Mouse (Mus musculus) urinary bladder, adult 2 months (tissue): ENCODE data around the gene Rtn2. TPM values are rescaled to one million over a fixed set of nuclear protein-coding genes. Genes with fewer than 3 reads are reported as not detected.
"Not testable (repeated sequence)": the region's sequence is repeated elsewhere in the genome, so short reads cannot be mapped to it uniquely, and the experiment has no call there.

Experiments used
- DNase-seq: peaks from one replicate; pipeline ENCODE4 v3.0.0; 2022; ENCODE audit warnings: low spot score
- polyA plus RNA-seq: library from polyadenylated mRNA; depleted of rRNA; stranded (reverse); fragments of >200 nt; gene quantifications from 2 replicates; pipeline ENCODE4 v1.2.3, GENCODE M21; 2012

The Rtn2 gene
- polyA plus RNA-seq, 1 experiment, result 36.2 TPM

- no peak for DNase-seq
Measured at GRCm38 (mm10) chr7:19268993-19269681, 13.3 kb upstream of the Rtn2 start.

- DNase-seq, result no peak
Measured at GRCm38 (mm10) chr7:19269721-19270441, 12.5 kb upstream of the Rtn2 start.

- DNase-seq, result no peak
Measured at GRCm38 (mm10) chr7:19270509-19271237, 11.8 kb upstream of the Rtn2 start.

DNA sequence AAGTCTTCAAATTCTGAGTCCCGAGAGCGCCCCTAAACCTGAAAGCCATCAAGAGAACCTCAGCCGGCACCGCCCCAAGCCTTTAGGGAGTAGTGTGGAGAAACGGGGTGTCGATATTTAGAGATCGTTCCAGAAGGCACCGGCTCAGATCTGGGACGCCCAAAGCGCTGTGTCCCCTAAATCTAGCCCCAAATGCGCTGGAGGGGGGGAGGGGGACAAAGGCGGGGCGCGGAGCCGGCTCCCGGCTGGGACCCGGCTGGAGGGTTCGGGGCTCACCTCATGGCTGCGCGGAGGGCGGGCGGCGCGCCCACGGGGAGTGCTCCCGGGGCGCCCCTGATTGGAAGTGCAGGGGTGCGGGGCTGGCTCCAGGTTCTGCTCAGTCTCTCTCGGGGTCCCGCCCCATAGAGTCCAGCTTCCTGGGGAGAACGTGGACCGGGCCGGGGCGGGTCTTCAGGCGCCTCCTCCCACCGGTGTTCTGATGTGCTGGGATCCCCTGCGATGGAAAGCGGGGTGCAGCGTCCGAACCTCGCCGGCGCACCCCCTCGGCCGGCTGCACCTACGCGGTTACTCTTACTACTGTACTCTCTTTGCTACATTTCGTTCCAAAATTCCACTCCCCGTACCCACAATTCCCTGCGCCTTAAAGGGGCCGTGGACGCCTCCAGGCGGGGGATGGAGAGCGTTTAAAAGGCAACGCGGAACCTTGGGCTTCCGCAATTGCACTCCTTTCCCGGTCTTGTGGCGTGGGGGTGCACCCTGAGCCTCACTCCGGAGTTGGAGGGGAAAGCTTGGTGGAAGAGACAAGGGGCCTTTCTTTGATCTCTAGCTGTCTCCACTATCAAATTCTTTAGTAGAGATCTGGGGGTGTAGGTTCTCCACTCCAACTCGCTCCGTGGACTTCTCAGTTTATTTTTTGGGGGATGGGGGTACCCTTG lies 10.9 kb upstream of the Rtn2 start, which contains the start of gene Vasp:
Gene Vasp (minus strand): TSS at position 580 of the 935 bp plus-strand sequence.
- peak; percentile 78 for DNase-seq

- peak; percentile 68 for DNase-seq
Measured at GRCm38 (mm10) chr7:19272173-19272764, 10.2 kb upstream of the Rtn2 start.

DNA sequence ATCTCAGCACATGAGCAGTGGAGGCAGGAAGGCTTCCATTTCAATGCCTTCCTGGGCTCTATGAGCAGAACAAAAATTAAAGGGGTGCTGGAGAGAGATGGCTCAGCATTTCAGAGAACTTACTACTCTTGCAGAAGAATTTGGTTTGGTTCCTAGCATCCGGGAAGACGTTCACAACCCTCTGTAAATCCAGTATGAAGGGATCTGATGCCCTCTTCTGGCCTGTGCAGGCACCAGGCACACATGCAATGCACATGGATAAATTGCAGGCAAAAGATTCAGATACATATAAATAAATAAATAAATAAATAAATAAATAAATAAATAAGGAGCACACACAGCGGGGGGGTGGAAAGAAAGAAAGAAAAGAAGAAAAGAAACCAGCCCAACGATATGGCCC lies 6.2 kb upstream of the Rtn2 start:
- DNase-seq, result no peak

DNA sequence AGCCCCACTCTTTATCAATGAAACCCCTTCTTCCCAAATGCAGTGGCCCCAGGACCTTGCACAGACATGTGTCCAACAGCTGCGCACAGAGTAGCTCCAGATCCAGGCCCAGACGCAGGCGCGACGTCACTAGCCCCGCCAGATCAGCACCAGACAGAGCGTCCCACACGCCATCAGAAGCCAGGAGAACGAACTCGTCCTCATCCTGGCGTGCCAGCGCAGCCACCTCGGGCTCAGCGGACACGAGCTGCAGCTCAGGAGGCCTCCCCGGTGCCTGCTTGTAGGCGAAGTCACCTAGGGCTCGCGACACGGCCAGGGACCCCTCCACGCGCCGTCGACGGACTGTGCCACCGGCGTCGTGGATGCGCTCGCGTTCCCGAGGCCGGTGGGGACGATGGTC lies 3.4 kb upstream of the Rtn2 start:
- no peak for DNase-seq

- no peak for DNase-seq
Measured at GRCm38 (mm10) chr7:19279581-19280114, 2.8 kb upstream of the Rtn2 start, which contains the start of gene Ppm1n. Ppm1n (minus strand) TSS chr7:19280064.

DNA sequence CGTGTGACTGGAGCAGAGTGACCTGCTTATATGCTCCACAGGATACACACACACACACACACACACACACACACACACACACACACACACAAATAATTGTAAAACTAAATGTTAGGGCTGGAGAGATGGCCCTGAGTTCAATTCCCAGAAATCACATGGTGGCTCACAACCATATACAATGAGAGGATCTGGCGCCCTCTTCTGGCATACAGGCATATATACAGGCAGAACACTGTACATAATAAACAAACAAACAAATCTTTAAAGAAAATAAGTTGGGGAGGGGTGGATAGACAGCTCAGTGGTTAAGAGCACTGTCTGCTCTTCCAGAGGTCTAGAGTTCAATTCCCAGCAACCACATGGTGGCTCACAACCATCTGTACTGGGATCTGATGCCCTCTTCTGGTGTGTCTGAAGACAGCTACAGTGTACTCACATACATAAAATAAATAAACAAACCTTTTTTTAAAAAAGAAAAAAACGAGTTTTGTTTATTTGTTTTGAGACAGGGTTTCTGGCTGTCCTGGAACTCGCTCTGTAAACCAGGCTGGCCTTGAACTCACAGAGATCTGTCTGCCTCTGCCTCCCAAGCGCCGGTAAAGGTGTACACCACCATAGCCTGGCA lies 632 bp upstream of the Rtn2 start:
- not testable (repeated sequence) for DNase-seq

DNA sequence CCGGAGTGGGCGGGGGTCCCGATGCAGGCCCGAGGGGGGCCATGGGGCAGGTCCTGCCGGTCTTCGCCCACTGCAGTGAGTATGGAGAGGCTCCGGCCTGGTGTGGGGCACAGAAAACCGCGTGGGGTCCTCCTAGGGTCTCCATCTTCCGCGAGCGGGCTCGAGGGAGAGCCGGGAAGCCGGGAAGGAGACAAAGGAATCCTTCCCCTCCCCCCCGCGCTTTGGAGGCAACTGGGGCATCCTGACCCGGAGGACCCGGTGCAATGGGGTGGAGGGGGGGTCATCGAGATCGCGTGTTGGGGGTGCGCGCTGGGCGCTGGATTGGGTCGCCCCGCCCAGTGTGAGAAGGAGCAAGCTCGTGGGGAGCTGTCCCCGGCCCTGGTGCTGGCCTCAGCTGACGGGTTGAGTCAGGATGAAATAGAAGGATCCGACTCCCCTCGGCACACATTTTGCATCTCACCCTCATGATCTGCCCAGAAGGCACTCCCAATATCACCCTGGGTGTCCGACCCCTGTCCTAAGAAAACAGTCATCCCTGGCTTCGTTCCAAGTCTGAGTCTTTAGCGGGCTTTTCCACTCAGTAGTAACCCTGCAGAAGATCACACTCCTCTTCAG lies 474 bp downstream of the Rtn2 start:
- no peak for DNase-seq

DNA sequence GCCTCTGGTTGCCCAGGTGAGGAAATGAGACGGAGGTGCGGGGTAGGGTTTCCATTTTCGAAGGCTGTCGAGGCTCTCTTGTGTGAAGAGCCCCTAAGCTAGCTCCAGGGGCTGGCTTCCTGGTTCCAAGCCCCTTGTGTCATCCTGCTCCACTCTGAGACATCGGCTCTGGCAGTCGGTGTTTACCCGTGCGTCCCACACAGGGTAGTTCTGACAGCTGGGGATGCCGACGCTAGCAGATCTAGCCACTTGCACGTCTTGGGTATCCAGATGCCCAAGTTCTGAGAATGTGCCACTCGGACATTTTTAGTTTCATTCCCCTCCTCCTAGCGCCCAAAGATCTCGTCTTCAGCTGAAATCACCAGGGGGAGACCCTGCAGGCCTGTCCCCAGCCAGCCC lies 981 bp downstream of the Rtn2 start:
- DNase-seq, result no peak

DNA sequence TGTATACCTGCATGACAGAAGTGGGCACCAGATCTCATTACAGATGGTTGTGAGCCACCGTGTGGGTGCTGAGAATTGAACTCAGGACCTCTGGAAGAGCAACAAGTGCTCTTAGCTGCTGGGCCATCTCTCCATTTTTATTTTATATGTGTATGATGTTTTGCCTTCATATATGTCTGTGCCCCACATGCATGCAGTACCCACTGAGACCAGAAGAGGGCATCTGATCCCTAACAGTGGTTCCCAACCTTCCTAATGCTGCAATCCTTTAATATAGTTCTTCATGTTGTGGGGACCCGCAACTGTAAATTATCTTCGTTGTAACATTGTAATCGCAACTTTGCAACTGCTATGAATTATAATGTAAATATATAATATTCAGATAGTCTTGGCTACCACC lies 2.3 kb downstream of the Rtn2 start:
- DNase-seq, result no peak

- DNase-seq, result no peak
Measured at GRCm38 (mm10) chr7:19290969-19291596, 8.7 kb downstream of the Rtn2 start.

DNA sequence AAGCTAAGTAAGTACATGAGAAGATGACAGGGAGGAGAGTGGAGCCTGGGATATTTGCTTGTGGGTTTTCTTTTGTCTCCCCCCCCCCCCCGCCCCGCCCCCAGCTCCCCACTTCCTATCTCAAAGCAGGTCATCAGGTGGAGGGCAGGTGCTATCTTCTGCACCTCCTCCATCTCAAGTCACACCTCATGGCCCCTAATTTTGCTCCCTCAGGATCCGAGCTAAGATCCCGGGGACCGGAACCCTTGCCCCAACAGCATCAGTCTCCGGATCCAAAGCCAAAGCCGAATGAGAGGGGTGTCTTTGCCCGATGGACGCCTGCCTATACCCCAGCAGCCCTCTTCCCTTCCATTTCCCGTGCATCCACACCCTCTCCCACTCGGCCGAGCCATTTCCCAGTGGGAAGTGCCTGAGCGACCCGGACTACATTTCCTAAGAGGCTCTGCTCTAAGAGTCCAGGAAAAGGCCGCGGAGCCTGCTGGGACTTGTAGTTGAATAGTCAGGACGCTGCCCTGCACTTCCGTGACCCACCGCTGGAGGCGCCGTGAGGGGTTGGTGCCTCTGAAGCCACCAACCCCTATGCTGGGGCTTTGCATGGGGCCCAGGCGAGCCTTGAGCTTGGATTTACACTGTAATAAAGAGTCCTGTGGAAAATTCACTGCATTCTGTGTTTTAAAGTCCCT lies 13.2 kb downstream of the Rtn2 start:
- DNase-seq, result peak; percentile 90

DNA sequence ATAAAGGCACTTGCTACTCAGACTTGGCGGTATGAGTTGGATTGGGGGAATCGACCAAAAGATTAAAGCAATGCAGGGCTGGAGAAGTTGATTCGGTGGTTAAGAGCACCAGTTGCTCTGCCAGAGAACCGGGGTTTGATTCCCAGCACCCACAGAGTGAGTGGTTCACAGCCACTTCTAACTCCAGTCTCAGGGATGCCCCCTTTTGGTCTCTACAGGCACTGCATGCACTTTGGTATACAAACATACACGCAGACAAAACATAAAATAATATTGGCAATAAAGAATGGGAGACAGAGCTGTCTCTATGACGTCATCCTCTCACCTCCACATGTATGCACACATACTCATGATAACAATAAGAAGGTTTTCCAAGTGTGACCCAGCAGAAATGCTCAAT lies 14.6 kb downstream of the Rtn2 start:
- DNase-seq, result no peak

GRCm38 (mm10) chr7:19297794-19298193 lies 15.4 kb downstream of the Rtn2 start:
- DNase-seq, result no peak

DNA sequence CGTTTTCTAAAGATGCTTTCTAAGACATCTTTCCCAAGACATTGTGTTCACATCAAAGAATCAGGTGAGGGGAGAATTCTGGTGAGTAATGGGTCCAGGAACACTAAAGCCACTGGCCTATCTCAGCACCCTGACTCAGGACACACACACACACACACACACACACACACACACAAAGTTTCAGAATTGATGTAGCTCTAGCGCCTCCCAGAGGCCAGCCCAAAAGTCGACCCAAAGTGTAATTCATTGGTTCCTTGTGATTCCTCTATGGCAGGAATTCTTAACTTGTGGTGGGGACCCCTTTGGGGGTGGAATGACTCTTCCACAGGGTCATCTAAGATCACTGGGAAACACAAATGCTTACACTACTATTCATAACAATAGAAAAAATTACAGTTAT lies 16.8 kb downstream of the Rtn2 start:
- DNase-seq, result no peak

- DNase-seq, result no peak
Measured at GRCm38 (mm10) chr7:19300501-19301421, 18.3 kb downstream of the Rtn2 start.
